Mouse (Mus musculus): Measurements from ENCODE around the gene Amn.

Amn gene

GRCm38 (mm10) chr12:111323423-111323822, 52.5 kb downstream of the Amn start:
- no peak for DNase-seq (ENCODE audit: low spot score in 2 of 2)

GRCm38 (mm10) chr12:111324536-111324935, 53.6 kb downstream of the Amn start:
- DNase-seq (ENCODE audit: low spot score in 2 of 2): no peak

GRCm38 (mm10) chr12:111324949-111325348, 54.1 kb downstream of the Amn start:
- no peak for DNase-seq (ENCODE audit: low spot score in 2 of 2)

GRCm38 (mm10) chr12:111325744-111326424, 55.0 kb downstream of the Amn start:
- DNase-seq (ENCODE audit: low spot score in 2 of 2): no peak

All from cerebellum, postnatal 4 days (tissue).